Mouse (Mus musculus) stomach, embryonic 16.5 days (tissue): Measurements from ENCODE around the gene Ighmbp2. TPM values are rescaled to one million over a fixed set of nuclear protein-coding genes. Genes with fewer than 3 reads are reported as not detected.

ENCODE experiments used
- ATAC-seq: fragments of 200-750 bp; cut with Nextera tagmentation; 2 replicates; pipeline ENCODE4 v1.8.0; 2017; ENCODE audit warnings: moderate number of reproducible peaks, moderate TSS enrichment; ENCODE audit not compliant: insufficient read depth, low FRiP score
- H3K27ac ChIP-seq: fragments of 300-500 bp; sonication (generic); 2 replicates; pipeline ENCODE4 v1.5.1; 2014; ENCODE audit warnings: low read length
- H3K27me3 ChIP-seq: fragments of 300-500 bp; sonication (generic); 2 replicates; pipeline ENCODE4 v1.6.1; 2014; ENCODE audit warnings: low read length, control low read depth, mixed read lengths; ENCODE audit not compliant: control insufficient read depth, insufficient read depth
- H3K36me3 ChIP-seq: fragments of 300-500 bp; sonication (generic); 2 replicates; pipeline ENCODE4 v1.6.1; 2014; ENCODE audit warnings: low read length; ENCODE audit not compliant: control insufficient read depth, insufficient read depth
- H3K4me1 ChIP-seq: fragments of 300-500 bp; sonication (generic); 2 replicates; pipeline ENCODE4 v1.6.1; 2014; ENCODE audit warnings: low read length, control low read depth, mixed read lengths; ENCODE audit not compliant: control insufficient read depth, insufficient read depth
- H3K4me2 ChIP-seq: fragments of 300-500 bp; sonication (generic); 2 replicates; pipeline ENCODE4 v1.6.1; 2014; ENCODE audit warnings: low read depth, low read length, mixed read lengths
- H3K4me3 ChIP-seq: fragments of 300-500 bp; sonication (generic); replicated peaks from 2 replicates; pipeline ENCODE4 v1.5.1; 2014; ENCODE audit warnings: mild to moderate bottlenecking, low read length
- H3K9ac ChIP-seq: fragments of 300-500 bp; sonication (generic); 2 replicates; pipeline ENCODE4 v1.6.1; 2014; ENCODE audit warnings: low read length
- H3K9me3 ChIP-seq: fragments of 300-500 bp; sonication (generic); replicated peaks from 2 replicates; pipeline ENCODE4 v1.6.1; 2016; ENCODE audit warnings: low read length, control low read depth; ENCODE audit not compliant: control insufficient read depth
- WGBS: fragments of 180-500 bp; shearing (Covaris S2); extraction: QIAGEN DNeasy Blood & Tissue Kit; methylation state at CpG from one replicate; pipeline ENCODE4 v1.1.7; 2014; 5-methylcytosine and 5-hydroxymethylcytosine counted together
- polyA plus RNA-seq: library from polyadenylated mRNA; unstranded; fragments of >200 nt; fragmentation: Nextera tagmentation; extraction: Ambion mirVana; gene quantifications from 2 replicates; pipeline ENCODE4 v1.2.1, GENCODE M21; 2015

Ighmbp2 gene
- polyA plus RNA-seq, 1 experiment from 2014 or later: 8.2 TPM

DNA sequence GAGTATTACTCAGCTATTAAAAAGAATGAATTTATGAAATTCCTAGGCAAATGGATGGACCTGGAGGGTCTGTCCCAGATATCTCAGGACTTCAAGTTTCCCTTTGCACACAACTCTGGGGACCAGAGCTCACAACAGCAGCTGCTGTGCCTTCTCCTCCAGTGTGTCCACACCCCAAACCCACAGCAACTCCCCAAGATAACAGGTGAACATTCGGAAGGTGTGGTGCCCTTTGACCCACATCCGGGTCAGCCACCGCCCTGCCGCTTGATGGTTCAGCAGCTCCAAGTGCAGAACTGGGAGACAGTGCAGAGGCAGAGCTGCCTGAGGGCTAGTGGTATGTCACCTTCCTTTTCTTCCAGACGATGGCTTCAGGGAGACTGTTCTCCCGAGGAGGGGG lies 12.4 kb upstream of the Ighmbp2 start:
- ATAC-seq: peak; percentile 24; the same call in 1 of the 2 replicates

DNA sequence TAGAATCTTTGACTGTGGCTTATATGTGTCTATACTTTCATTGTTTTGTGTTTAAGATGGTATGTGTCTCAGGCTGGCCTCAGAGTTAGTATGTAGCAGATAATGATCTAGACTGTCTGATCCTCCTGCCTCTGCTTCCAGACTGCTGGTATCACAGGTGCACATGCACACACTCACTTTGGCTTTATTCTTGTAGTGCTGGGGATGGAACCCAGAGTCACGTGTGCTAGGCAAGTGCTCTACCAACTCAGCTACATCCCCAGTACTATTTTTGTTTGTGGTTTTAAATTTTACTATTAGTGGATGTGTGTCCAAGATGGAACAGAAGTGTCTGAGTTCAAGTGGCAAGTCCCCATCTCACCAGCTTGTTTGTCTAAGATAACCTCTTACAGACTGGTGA lies 10.2 kb upstream of the Ighmbp2 start:
- H3K9me3 ChIP-seq: no peaks in the 10 kb centered on the region
- no peak overlapping the region for H3K9ac ChIP-seq
- no peaks in the 10 kb centered on the region for H3K27me3 ChIP-seq
- no peaks in the 10 kb centered on the region for H3K4me1 ChIP-seq
- H3K4me3 ChIP-seq: no peak overlapping the region
- peaks cover 23% of the 10 kb centered on the region for H3K36me3 ChIP-seq
- no peak overlapping the region for H3K4me2 ChIP-seq
- no peak for ATAC-seq
- WGBS: 84% methylated on average over 1 of the region's 1 CpGs
- no peak overlapping the region for H3K27ac ChIP-seq

More for the DNA sequence above, 12.4 kb upstream of the Ighmbp2 start:
- no peak overlapping the region for H3K4me2 ChIP-seq
- H3K27ac ChIP-seq: no peak overlapping the region
- WGBS: 74% methylated on average over 6 of the region's 6 CpGs
- peaks cover 10% of the 10 kb centered on the region; the same call in 1 of the 2 replicates for H3K36me3 ChIP-seq
- H3K4me3 ChIP-seq: no peak overlapping the region
- no peak overlapping the region for H3K9ac ChIP-seq
- no peaks in the 10 kb centered on the region for H3K4me1 ChIP-seq
- H3K27me3 ChIP-seq: no peaks in the 10 kb centered on the region
- no peaks in the 10 kb centered on the region for H3K9me3 ChIP-seq

DNA sequence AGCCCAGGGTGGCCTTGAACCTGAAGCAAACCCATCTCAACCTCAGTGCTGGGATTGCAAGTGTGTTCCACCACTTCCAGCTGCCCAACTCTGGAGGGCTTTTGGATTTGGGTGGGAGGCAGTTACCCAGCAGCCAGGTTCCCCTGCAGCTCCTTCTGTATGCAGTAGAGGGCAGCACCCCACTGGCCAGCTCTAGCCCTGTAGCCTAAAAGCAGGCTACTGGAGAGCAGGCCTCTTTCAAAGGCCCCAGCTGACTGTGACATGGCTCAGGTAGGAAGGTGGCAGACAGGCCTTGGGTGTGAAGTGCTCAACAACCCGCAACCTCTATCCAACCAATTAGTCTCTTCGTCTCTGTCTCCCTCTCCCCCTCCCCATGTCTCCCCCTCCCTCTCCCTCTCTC lies 9.2 kb upstream of the Ighmbp2 start:
- 69% methylated on average over 2 of the region's 2 CpGs for WGBS
- ATAC-seq: peak; percentile 34; the same call in 1 of the 2 replicates

DNA sequence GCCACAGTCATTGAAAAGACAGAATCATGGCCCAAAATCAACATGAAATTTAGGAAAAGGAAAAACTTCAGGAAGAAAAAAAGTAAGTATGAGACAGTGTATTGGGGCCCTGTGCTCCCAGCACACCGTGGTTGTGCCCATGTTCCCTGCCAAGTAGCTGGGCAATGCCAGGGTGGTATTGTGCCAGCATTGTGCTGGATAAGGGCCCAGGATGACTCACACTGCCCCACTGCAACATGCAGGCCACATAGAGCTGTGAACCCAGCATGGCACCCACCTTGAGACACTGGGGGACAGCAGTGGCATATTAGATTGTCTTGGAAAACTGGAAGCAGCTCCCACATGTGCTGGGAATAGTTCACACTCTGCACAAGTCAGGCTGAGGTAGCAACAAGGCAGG lies 6.2 kb upstream of the Ighmbp2 start:
- H3K9me3 ChIP-seq: no peaks in the 10 kb centered on the region
- 100% methylated on average over 1 of the region's 1 CpGs for WGBS
- peaks cover 23% of the 10 kb centered on the region for H3K36me3 ChIP-seq
- H3K9ac ChIP-seq: no peak overlapping the region
- H3K4me1 ChIP-seq: no peaks in the 10 kb centered on the region
- no peak overlapping the region for H3K4me2 ChIP-seq
- H3K27ac ChIP-seq: no peak overlapping the region
- ATAC-seq: no peak
- no peaks in the 10 kb centered on the region for H3K27me3 ChIP-seq
- no peak overlapping the region for H3K4me3 ChIP-seq

More for the DNA sequence above, 9.2 kb upstream of the Ighmbp2 start:
- Histone ChIP-seq H3K4me2 (no peak overlapping the region), H3K9ac (no peak overlapping the region), H3K27ac (no peak overlapping the region), H3K4me1 (no peaks in the 10 kb centered on the region), H3K9me3 (no peaks in the 10 kb centered on the region), H3K4me3 (no peak overlapping the region), H3K27me3 (no peaks in the 10 kb centered on the region), H3K36me3 (peaks cover 23% of the 10 kb centered on the region)

DNA sequence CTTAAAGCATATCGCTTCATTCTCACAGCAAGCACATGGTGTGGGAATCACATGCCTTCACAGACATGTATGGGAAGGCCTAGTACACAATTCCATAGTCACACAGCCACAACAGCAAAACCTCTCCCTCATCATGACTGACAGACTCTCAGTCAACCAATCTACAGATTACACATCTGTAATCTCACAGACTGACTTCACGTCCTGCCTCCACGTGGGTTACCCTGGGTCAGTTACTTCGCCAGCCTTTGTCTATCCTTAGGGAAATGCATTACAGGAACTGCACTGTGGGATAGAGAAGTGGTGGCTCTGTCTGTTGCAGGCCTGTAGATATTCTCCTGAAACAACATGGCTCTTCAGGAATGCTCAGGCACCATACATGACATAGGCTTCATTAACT lies 931 bp downstream of the Ighmbp2 start:
- Histone ChIP-seq H3K4me2 (peak overlapping the region; percentile 79), H3K9me3 (no peaks in the 10 kb centered on the region), H3K9ac (peak overlapping the region; percentile 88), H3K27ac (no peak overlapping the region), H3K27me3 (no peaks in the 10 kb centered on the region), H3K4me3 (peak overlapping the region; percentile 95), H3K36me3 (no peaks in the 10 kb centered on the region), H3K4me1 (peaks cover 14% of the 10 kb centered on the region)
- no peak for ATAC-seq
- 60% methylated on average over 4 of the region's 4 CpGs for WGBS

DNA sequence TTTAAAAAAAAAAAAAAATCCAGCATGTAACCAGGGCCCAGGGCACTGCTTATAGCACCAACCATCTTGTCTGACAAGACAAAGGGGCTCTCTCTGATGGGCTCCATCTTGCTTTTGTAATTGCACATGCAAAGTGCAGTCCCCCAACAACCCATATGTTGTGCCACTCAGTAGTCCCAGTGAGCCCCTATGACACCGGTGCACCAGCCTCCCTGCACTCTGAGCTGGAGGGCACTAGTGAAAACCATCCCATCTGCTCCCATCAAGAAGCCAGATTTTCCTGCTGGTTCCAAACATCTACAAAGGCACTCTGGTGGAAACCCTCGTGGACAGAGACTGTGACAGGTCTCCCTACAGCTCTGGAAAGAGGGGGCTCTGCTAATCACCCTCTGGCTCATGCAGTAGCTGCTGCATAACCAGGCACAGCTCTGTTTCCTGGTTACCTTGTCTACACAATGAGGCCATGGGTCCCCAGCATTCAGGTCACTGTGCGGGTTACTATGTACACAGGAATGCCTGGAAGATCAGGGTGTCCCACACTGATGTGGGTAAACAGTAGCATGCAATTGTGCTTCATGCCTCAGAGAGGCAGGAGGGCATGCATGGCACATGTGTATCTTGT lies 7.0 kb downstream of the Ighmbp2 start:
- Histone ChIP-seq H3K27ac (no peak overlapping the region), H3K9ac (no peak overlapping the region), H3K9me3 (no peaks in the 10 kb centered on the region), H3K36me3 (peaks cover 4% of the 10 kb centered on the region; the same call in 1 of the 2 replicates), H3K4me1 (no peaks in the 10 kb centered on the region), H3K4me2 (no peak overlapping the region), H3K27me3 (no peaks in the 10 kb centered on the region), H3K4me3 (no peak overlapping the region)
- ATAC-seq: no peak
- 83% methylated on average over 3 of the region's 3 CpGs for WGBS

DNA sequence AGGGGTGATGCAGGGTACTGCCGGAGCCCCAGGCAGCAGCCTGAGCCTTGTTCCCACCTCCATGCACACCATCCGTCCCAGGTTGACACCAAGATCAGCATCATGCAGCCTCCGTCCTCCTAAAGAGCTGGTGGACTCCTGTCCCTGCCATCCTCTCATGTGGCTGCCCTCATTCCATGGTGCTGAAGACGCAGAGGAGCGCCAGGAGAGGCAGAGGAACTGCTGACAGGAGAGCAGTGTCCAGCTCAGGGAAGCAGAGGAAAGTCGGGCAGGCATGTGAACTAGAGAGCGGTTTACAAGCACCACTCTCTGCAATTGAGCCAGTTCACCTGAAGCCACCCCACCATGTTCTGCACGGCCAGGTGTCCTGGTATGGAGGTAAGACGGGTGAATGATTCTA lies 9.5 kb downstream of the Ighmbp2 start:
- Histone ChIP-seq H3K4me2 (no peak overlapping the region), H3K9me3 (no peaks in the 10 kb centered on the region), H3K4me3 (no peak overlapping the region), H3K36me3 (peaks cover 8% of the 10 kb centered on the region), H3K9ac (no peak overlapping the region), H3K27ac (no peak overlapping the region), H3K4me1 (no peaks in the 10 kb centered on the region), H3K27me3 (no peaks in the 10 kb centered on the region)
- ATAC-seq: no peak
- WGBS: 90% methylated on average over 9 of the region's 9 CpGs

DNA sequence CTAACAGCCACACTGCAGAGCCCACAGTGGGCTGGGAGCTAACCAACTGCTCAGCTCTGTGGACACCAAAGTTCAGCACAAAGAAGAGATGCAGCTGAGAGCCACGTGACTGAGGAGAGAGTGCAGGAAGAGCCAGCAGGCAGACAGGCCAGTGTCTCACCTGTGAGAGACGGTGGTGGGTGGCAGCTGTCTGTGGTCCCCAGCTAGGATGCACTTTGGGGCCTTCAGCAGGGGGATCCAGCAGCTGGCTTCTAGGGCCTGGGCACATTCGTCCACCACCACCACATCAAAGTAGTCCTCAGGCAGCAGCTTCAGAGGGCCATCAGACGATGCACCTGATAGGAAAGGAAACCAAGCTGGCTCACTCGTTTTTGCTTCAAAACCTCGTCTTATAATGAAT lies 11.5 kb downstream of the Ighmbp2 start:
- 79% methylated on average over 6 of the region's 6 CpGs for WGBS
- Histone ChIP-seq H3K9ac (no peak overlapping the region), H3K4me2 (no peak overlapping the region), H3K9me3 (no peaks in the 10 kb centered on the region), H3K36me3 (peaks cover 18% of the 10 kb centered on the region), H3K4me3 (no peak overlapping the region), H3K4me1 (no peaks in the 10 kb centered on the region), H3K27me3 (no peaks in the 10 kb centered on the region), H3K27ac (no peak overlapping the region)
- no peak for ATAC-seq

DNA sequence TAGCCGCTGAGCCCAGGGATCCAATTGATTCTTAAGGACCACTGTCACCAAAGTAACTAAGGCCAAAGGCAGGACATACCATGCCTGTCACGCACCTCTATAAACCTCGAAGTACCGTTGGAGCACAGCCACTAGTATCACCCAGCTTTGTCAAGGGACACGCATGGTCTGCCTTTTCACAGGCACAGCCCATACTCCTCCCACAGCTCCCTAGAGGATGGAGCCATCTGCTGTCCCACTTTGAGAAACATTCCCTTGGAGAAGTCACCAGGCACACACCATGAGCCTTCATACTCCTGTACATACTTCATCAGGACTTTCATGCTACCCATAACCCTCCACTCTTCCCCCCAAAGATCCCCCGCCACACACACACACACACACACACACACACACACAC lies 13.0 kb downstream of the Ighmbp2 start:
- no peak overlapping the region for H3K27ac ChIP-seq
- H3K4me2 ChIP-seq: no peak overlapping the region
- no peaks in the 10 kb centered on the region for H3K27me3 ChIP-seq
- no peak for ATAC-seq
- H3K4me3 ChIP-seq: no peak overlapping the region
- WGBS: 94% methylated on average over 6 of the region's 6 CpGs
- no peaks in the 10 kb centered on the region for H3K4me1 ChIP-seq
- H3K36me3 ChIP-seq: peaks cover 22% of the 10 kb centered on the region
- no peaks in the 10 kb centered on the region for H3K9me3 ChIP-seq
- H3K9ac ChIP-seq: no peak overlapping the region
